Mouse (Mus musculus) layer of hippocampus, adult 8-10 months (tissue): Measurements from ENCODE around the gene Bud23. TPM values are rescaled to one million over a fixed set of nuclear protein-coding genes. Genes with fewer than 3 reads are reported as not detected.
"Not testable (repeated sequence)": the region's sequence is repeated elsewhere in the genome, so short reads cannot be mapped to it uniquely, and the experiment has no call there.

Source experiments
- DNase-seq, 2 experiments: peaks; one replicate each; pipeline ENCODE4 v3.0.0; 2022; ENCODE audit warnings: low spot score in 2 of 2
- total RNA-seq, 4 experiments: library from RNA; stranded (reverse); gene quantifications; 2 replicates each; pipeline ENCODE4 v1.2.4; 2022

Bud23 gene
- 10 to 100 TPM; 46.6 to 64.1 (median 52.9) TPM for total RNA-seq

GRCm38 (mm10) chr5:135064909-135065446 is at the start of gene Bud23:
Gene Bud23 (minus strand): TSS chr5:135064959.
- not testable (repeated sequence) for DNase-seq

DNA sequence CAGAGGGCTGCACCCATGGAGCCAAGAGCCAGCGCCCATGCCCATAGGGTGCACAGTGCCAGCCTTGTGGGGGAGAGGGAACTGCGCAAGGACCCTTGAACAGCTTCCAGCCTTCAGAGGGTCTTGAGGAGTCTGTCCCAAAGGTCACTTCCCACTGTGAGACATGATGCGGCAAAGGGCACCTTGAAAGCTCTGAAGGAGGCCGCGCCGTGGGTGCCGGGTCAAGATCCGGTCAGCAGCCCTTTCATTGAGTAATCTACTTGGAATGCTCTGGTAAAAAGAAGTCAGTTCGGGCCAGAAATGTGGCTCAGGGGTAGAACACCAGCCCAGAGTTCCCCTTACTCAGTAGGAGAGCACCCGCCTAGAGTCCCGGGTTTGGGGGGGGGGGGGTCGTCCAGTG is 49.0 kb upstream of the Bud23 start:
- no peak for DNase-seq

GRCm38 (mm10) chr5:135109976-135110375 is 45.2 kb upstream of the Bud23 start:
- DNase-seq: no peak

- DNase-seq: no peak
Measured at GRCm38 (mm10) chr5:135109426-135109825, 44.7 kb upstream of the Bud23 start.

GRCm38 (mm10) chr5:135109017-135109416 is 44.3 kb upstream of the Bud23 start:
- no peak for DNase-seq

DNA sequence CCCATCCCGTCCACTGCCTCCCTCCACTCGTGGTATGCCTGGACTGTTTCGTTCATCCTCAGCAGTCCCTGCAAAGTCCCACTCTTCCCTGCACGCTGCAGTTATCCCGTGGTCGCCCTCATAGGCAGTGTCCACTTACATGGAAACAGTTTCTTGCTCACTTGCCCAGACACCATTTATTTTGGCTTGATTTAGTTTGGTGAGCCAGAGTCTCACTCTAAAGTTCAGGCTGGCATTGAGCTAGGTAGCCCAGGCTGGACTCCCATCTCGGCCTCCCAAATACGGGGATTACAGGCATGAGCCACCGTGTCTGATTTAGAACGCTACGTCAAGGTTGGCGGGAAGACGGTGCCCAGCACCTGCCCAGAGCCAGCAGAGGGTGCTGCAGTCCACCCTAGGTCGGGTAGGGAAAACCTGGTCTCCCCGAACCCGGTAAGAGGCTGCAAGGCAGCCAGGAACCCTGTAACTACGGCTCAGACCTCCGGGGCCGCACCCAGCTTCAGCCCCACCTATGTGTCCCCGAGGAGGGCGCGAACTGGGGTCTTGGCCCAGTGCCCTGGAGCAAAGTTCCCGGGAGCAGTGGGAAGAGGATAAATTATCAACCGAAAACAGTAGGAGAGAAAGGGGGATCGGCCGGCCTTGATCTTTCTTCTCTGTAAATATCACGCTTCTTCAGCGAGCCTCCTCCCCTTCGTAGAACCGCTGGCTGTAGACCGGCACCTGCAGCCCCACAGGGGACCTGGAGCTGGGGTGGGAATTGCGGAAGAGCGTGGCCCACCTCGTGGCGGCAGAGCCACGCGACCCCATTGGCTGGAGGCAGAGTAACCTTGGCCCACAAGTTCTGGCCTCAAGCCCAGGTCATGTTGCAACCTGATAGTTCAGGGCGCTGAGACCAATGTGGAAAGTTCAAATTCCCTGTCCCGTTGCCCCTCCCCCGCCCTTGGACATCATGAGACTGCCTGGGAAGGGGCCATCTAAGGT is 43.1 kb upstream of the Bud23 start:
- peak in 1 of 2 experiments; percentile 8 for DNase-seq

GRCm38 (mm10) chr5:135106758-135107256 is 42.0 kb upstream of the Bud23 start:
- DNase-seq: peak; percentile 49 to 50

DNA sequence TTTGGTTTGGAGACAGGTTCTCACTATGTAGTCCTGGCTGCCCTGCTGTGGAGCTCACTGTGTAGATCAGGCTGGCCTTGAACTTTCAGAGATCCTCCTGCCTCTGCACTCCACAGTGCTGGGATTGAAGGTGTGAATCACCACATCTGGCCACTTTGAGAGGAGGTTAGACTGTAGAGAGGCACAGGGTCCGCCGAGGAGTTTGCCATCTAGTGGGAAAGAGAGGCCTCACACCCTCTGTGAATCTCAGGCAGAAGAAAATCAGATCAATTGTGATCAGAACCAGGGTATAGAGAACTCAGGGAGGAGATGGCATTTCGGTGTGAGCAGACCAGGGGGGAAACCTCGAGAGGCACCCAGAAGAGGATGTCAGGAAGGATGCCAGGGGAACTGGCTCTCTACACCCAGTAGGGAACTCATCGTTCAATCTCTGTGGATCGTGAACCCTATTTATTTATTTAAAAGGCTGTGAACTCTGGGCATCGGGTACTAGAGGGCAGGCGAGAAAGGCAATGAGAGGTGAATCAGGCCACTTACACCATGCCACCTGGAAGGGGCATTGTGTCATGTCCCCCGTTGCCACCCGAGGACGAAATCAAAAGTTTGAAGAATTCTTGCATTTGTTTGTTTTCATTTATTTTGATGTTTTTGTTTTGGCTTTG is 39.4 kb upstream of the Bud23 start:
- DNase-seq: no peak

DNA sequence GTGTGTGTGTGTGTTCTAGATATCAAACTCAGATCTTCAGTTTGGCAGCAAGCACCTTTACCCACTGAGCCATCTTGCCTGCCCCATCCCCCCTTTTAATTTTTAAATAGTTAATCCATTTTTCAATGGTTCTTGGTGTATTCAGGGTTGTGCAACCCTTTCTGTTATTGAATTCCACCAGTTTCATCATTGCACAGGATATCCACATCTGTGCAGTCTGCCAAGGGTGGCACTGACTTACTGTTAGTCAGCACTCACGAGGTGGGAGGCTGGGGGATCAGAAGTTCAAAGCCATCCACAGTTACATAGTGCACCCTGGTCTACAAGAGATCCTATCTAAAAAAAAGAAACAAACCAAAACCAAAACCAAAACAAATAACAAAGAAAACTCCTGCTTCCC is 36.2 kb upstream of the Bud23 start:
- DNase-seq: no peak

GRCm38 (mm10) chr5:135089653-135090052 is 24.9 kb upstream of the Bud23 start, which contains the start of gene Mlxipl:
Gene Mlxipl (plus strand): TSS chr5:135089890.
- DNase-seq: no peak

- DNase-seq: no peak
Measured at GRCm38 (mm10) chr5:135086871-135087270, 22.1 kb upstream of the Bud23 start.

- DNase-seq: no peak
Measured at GRCm38 (mm10) chr5:135080539-135080938, 15.8 kb upstream of the Bud23 start.

DNA sequence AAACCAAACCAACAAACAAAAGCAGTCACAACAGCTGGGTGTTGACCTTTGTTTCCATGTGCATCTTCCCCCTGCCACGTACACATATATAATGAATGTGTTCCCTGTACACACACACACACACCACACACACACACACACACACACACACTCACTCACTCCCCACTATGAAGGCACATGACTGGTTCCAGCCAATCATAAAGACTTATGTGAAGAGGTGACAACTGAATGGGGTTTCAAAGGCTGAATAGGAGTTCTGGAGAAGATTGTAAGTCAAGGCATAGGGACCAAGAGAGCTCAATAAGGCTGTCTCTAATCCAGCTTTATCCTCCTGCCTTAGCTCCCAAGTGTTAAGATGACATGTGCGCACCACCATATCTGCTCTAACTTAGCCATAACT is 14.8 kb upstream of the Bud23 start:
- no peak for DNase-seq

- DNase-seq: peak in 1 of 2 experiments; percentile 45
Measured at GRCm38 (mm10) chr5:135078482-135078810, 13.7 kb upstream of the Bud23 start.

- peak; percentile 81 to 93 for DNase-seq
Measured at GRCm38 (mm10) chr5:135077564-135078481, 13.1 kb upstream of the Bud23 start, which contains the start of gene Vps37d. Gene Vps37d (minus strand): TSS chr5:135078266.

DNA sequence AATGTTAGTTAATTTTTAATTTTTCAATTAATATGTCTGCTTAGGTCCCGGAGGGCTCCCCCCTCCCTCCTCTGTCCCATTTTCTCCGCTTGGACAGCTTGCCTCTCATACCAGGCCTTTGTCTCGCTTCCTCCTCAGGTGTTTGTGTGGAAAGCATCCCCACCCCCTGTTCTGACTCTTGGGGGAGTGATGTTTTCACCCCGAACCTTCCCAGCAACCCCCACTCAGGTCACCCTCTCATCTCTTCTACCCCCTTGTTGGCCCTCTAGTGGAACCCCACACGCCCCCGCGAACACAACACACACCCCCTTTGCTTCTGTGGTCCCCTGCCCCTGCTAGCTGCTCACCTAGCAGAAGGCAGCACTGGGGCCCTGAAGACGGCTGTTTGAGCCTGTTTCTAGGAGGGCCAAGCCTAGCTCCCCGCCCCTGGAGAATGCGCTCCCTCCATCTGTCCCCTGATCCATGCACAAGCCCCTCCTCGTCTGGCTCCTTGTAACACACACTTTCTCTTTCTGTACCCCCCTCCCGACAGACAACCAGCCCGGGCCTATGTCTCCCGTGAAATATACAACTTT is 12.3 kb upstream of the Bud23 start:
- DNase-seq: peak; percentile 47 to 52

DNA sequence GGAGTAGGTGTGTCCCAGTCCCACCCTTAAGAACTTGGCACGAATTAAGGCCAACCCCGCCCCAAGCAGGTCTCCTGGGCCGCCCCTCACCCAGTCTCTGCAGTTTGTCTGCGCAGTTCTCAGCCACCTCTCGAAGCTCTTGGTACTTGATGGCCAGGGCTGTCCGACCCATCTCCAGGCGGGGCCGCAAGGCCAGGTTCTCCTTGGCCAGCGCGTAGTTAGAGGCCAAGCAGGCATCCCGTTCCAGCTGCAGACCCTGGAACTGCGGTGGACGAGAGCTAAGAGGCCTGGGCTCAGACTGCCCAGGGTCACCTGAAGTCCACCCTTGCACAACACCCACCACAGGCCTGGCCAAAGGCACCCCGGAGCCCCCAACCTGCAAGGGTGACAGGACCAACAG is 11.6 kb upstream of the Bud23 start:
- DNase-seq: no peak

- no peak for DNase-seq
Measured at GRCm38 (mm10) chr5:135075655-135076054, 10.9 kb upstream of the Bud23 start.

- no peak for DNase-seq
Measured at GRCm38 (mm10) chr5:135073349-135074150, 8.8 kb upstream of the Bud23 start.

- no peak for DNase-seq
Measured at GRCm38 (mm10) chr5:135072720-135073119, 8.0 kb upstream of the Bud23 start.
